Mouse (Mus musculus) adrenal gland, postnatal 14 days (tissue): ENCODE measurements around the gene Papss1. TPM values are rescaled to one million over a fixed set of nuclear protein-coding genes. Genes with fewer than 3 reads are reported as not detected.
A peak's percentile ranks its signal among the peaks of the same experiment; 100 is the strongest.
"Not testable (repeated sequence)": the region's sequence is repeated elsewhere in the genome, so short reads cannot be mapped to it uniquely, and the experiment has no call there.

ENCODE experiments used
- DNase-seq: peaks from one replicate; pipeline ENCODE4 v3.0.0; 2021; ENCODE audit warnings: mixed read lengths
- long read RNA-seq, 2 experiments: library from polyadenylated mRNA; stranded (forward); transcript quantifications; one replicate each; pipeline ENCODE4 v2.0.0; 2021
- total RNA-seq: library from RNA; stranded (reverse); gene quantifications from 2 replicates; pipeline ENCODE4 v1.2.3, GENCODE M21; 2021

The Papss1 gene
- total RNA-seq: 43.6 and 45.1 TPM in 2 replicates
- long read RNA-seq, experiment 1, transcript Papss1-201 (12 exons, 2,600 nt): major isoform, 70 of 96 reads
- long read RNA-seq, experiment 1, transcript Papss1-205 (13 exons, 2,648 nt): minor isoform, 10 of 96 reads
- long read RNA-seq, experiment 1, partial matches to known transcripts: 9 of 96 reads
- long read RNA-seq, experiment 1, other reads (novel, unspliced or antisense): 7 of 96 reads
- long read RNA-seq, experiment 2, transcript Papss1-205 (13 exons, 2,648 nt): minor isoform, 5 of 56 reads
- long read RNA-seq, experiment 2, transcript Papss1-201 (12 exons, 2,600 nt): major isoform, 38 of 56 reads
- long read RNA-seq, experiment 2, partial matches to known transcripts: 10 of 56 reads
- long read RNA-seq, experiment 2, other reads (novel, unspliced or antisense): 3 of 56 reads

DNA sequence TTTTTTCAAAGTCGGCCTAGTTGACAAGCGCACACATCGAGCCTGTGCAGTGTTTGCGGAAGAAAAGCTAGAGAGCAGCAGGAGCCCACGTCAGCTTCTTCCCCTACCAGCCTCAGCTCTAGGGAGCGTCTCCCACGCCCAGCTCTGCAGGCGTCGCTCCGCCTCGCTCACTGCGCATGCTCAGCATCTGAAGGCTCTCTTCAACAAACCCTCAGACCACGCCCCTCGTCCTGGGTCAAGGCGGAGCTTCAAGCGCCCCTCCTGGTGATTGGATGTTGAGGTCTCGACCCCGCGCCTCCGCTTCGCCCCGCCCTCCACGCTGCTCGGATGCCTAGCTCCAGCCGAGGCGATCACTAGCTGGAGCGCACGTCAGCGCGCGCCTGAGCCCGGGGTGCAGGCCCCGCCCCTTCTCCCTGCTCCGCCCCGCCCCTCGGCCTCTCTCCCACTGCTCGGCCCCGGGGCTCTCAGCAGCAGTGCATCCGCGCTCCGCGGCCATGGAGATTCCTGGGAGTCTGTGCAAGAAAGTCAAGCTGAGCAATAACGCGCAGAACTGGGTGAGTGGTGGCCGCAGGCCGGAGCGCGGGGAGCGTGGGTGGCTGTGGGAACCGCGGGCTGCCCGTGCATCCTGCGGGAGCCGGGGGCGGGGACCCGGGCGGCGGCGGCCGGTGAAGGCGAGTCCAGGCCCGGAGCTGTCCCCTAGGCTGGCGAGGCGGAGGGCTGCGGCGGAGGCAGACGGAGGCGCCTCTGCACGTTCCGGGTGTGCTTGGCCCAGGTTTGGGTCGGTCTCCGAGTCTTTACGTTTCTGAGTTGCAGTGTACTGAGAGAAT, at the start of gene Papss1:
Papss1 (plus strand) TSS at position 339 of the 827 bp plus-strand sequence.
- DNase-seq: peak; percentile 100

DNA sequence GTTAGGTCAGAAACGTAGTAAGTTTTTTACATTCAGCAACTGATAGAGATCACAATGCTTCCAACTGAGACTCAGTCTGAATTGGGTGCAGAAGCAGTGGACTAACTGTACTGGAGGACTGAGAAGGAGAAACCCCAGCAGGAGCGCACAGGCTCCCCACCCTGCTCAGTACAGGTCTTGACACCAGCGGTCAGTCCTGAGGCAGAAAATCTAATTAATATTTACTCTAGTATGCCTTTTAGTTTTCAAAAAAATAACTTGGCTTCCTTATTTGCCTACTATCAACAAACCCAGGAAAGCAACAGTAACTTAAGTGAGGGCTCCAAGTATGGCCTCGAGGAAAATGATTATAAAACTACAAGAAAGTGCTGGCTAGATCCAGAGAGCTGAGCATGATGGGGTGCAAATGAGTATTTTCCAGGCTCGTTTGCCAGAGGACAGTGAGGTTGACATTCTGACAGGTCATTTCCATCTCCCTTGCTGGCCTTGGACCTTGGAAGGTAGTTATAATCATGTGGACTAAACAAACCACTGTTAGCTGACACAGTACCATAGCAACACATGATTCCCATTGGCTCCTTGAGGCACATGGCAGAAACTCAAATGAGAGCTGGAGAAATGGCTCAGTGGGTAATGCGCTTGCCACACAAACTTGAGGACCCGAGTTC, 48.1 kb upstream of the Papss1 start:
- no peak for DNase-seq

DNA sequence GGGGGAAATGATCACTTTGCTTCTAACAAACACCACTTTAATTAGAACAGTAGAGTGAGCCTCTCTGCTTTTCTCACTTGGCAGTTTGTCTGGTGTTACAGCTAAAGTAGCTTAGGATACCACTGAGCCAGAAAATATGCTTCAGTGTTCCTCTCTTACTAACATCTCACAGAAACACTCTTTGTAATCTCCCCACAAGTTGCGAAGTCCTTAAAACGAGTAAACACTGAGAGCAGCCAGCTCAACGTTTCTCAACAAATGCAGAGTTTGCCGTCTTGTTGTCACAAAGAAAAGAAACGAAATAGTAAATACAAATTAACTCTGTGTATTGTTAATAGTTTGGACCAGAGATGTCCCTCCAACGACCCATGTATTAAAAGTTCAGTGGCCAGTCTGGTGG, 46.8 kb upstream of the Papss1 start:
- no peak for DNase-seq

DNA sequence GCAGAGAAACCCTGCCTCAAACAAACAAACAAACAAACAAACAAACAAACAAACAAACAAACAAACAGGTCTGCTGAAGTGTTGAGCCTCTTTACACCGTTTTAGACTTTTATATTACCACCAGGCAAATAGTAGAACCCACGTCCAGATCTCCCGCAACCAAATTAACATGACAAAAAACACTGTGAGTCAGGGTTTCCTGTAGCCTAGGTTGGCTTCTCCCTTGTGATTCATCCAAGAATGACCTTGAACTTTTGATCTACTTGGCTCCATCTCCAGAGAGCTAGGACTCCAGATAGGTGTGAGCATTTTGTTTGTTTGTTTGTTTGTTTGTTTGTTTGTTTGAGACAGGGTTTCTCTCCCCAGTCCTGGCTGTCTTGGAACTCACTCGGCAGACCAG, 43.4 kb upstream of the Papss1 start:
- no peak for DNase-seq

DNA sequence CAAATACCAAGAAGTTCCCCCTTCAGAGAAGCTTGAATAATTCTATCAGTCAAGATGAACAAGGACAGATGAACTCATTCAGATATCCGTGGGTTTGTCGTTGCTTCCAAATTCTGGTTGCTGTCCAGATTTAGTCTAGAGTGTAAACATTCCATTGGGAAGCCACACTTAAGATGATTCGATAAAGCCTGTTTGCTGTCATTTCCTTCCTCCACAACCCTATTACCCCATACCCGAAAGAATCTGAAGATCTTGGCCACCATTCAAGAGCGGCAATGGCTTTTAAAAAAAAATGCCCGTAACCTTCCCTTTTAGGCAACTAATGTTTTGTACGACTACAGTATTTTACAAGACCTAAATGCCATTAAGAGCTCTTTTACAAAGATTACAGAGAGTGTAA, 42.3 kb upstream of the Papss1 start:
- DNase-seq: no peak

DNA sequence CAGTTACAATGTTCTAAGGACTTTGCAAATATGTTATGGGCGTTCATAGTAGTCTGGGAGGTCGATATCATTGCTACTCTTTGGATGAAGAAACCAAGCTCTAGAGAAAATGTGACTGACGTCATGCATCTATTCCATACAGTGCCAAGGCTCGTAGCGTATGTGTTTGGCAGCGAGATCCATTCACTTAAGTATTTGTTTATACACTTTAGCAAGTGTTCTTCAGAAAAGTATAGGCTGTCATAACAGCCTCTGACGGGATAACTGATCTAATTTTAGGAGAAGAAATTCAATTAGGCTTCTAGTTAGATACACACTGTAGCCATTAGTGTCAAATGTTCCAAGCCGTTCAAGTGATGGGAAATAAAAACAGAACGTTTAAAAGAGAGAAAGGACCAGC, 40.8 kb upstream of the Papss1 start:
- DNase-seq: no peak

DNA sequence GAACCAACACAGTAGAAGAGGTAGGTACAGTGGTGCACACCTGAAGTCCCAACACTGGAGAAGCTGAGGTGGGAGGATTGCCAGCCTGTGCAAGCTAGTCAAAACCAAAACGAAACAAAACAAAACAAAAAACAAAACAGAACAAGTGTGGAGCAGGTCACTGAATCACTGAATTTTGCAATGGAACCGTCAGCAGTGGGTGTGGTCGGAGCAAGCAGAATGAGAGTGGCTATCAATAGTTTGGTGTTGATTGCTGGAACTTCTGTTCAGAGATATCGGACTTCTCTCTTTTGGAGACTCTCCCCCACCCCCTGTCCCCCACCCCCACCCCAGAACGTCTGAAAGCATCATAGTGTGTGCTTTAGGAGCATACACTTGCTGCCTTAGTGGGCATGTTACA, 40.4 kb upstream of the Papss1 start:
- DNase-seq: no peak

DNA sequence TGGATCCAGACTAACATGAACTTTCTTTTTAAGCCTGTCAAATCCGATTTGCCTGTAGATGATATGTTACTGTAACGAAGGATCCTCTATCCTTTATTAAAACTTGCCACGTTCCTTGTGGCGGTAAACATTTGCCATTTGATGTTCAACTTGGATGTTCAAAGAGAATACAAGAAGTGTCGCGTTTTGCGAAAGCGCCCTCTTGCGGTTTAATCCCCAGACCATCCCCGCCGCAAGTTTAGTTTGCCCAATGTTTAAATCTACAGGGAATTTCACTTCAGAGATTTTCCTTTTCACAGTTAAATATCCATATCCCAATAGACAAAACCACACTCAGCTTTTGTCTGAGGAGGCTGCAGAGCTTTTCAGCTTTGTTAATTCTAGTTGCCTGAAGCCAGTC, 39.8 kb upstream of the Papss1 start:
- peak; percentile 70 for DNase-seq

DNA sequence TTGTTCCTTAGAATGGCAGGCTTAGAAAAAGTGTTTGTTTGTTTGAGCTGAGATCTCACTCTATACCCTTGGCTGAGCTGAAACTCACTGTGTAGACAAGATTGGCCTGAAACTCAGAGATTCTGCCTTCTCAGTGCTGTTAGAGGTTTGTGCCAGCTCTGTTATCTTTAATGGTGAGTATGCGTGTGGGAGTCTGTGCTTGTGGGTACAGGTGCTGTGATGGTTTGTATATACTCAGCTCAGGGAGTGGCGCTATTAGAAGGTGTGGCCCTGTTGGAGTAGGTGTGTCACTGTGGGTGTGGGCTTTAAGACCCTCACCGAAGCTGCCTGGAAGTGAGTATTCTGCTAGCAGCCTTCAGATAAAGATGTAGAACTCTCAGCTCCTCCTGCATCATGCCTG, 39.3 kb upstream of the Papss1 start:
- DNase-seq: no peak

DNA sequence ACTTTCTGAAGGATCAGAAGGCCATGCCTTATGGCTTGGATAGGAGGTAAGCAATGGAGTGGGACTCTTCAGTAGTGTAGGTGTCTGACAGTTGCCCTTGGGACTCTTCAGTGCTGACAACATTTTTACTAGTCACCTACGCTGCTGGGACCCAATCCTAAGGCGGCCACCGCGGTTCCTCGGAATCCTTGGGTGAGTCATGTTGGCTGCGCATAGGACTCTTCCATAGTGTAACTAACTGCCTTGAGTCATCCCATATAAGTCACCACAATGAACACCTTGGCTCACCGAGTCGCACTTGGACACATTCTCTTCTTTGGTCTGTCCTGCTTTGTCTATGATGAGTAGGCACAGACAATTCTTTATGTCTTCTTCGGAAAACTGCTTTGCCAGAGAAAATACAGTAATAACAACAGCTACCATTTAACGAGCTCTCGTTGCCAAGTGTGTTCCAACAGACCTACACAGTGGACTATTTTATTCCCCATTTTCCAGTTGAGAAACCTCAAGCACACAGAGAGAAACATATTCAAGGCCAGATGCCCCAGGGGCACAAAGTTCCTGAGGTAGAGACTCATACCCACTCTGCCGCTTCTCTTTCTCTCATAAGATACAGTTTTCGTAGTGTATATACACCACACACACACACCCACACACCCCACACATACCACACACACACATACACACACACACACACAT, 23.2 kb upstream of the Papss1 start:
- DNase-seq: no peak

DNA sequence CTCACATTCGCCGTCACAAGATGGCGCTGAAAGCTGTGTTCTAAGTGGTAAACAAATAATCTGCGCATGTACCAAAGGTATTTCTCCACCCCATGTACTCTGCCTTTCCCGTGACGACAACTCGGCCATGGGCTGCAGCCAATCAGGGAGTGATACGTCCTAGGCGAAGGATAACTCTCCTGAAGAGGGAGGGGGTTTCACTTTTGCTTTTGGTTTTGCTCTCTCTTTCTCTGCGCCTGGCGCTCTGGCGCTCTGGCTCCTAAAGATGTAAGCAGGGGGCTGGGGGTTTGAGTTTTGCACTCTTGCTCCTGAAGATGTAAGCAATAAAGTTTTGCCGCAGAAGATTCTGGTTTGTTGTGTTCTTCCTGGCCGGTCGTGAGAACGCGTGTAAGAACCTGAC, 17.0 kb upstream of the Papss1 start:
- DNase-seq: not testable (repeated sequence)

DNA sequence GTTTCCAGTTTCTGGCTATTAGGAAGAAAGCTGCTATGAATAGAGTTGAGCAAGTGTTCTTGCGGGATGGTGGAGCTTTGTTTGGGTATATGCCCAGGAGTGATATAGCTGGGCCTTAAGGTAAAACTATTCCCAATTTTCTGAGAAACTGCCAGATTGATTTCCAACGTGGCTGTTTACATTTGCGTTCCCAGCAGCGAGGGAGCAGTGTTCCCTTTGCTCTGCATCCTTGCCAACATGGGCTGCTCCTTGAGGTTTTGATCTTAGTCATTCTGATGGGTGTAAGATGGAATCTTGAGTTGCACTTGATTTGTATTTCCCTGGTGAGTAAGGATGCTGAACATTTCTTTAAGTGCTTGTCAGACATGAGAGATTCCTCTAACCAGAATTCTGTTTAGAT, 14.5 kb upstream of the Papss1 start:
- DNase-seq: no peak

DNA sequence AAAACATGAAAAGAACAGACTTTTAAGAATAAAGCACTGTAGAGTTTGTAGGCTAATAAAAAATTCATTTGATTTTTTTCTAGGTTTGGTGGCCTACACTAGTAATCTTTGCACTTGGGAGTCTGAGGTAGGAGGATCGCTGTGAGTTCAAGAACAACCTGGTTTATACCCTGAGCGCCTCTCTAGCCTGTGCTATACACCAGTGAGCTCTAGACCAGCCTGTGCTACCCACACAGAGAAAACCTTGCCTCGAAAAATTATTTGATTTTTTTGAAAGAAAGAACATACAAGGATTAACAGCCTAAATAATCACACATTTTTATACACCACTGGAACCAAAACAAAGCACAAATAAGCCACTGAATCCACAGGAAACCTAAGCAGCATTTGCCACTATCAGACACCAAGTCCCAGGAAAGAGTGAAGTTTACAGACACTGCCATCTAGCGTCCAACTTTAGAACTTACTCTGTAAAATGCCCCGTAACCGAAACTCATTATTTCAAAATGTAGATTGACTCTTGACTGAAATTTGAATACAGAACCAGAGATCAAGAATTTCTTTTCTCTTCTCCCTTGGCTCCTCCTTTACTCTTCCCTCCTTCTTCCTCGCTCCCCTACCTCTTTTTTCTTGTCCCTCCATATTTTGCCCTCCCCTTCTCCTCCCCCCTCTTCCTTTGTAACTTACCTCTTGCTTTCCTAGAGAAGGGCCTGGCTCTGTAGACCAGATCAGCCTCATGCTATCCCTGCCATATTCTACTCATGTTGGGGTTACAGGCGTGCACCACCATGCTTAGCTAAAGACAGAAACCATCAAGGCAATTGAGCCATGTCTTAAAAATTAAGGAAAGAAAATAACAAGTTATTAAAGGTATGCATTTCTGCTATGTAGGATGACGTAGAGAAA, 12.0 kb upstream of the Papss1 start:
- DNase-seq: peak; percentile 47

DNA sequence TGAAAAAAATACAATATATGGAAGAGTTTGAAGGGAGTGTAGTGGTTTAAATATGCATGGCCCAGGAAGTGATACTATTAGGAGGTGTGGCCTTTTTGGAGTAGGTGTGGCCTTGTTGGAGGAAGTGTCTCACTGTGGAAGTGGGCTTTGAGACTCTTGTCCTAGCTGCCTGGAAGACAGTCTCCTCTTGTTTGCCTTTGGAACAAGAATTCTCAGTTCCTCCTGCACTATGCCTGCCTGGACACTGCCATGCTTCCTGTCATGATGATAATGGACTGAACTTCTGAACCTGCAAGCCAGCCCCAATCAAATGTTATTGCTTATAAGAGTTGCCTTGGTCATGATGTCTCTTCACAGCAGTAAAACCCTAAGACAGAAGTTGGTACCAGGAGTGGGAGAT, 8.8 kb upstream of the Papss1 start:
- no peak for DNase-seq

DNA sequence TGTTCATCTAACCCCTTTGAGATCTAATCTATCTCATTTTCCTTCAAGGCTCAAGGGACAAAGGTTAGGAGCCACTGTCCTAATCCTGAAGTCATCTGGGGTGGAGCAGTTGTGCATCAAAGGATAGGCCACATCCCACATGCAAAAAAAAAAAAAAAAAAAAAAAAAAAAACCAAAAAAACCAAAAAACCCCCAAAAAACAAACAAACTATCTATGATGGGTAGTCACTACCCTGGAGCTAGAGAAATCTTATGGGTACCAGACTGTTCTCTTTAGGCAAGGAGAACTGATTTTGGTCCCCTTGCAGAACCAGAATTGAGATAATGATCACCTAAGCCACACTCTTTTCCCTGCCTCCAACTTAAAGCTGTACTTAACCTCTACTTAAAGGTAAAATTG, 3.0 kb upstream of the Papss1 start:
- DNase-seq: no peak

DNA sequence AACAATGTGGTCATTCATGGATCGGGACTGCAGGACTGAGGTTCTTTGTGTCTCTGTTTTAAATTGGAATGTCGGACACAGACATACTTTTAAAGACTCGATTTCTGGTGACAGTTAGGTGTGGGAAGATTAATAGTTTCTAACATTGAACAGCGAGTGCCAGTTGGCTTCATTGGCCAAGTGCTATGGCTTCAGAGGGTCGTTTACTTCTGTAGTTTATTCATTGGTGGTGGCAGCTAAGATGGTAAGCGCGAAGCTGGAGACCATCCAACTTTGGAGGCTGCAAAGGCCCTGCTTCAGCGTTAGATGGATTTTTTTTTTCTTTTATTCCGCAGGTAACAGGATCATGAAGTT, 666 bp downstream of the Papss1 start:
- peak; percentile 21 for DNase-seq

DNA sequence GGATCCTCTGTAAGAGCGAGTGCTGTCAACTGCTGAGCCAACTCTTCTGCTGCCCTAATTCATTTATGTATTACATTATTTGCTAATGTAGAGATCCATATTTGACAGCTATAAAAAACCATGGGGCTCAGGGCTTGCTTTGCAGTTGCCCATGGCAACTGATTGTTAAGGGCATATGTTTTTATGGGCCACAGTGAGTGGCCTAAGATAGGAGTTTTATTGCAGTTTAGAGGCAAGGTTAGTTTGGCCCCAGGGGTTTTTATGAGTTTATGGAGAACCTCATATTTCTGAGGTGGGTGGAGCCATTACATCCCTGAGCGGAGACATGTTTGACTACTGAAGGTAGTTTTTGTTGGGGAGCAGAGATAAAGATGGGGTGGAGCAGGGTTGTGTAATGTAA, 1.7 kb downstream of the Papss1 start:
- DNase-seq: no peak

DNA sequence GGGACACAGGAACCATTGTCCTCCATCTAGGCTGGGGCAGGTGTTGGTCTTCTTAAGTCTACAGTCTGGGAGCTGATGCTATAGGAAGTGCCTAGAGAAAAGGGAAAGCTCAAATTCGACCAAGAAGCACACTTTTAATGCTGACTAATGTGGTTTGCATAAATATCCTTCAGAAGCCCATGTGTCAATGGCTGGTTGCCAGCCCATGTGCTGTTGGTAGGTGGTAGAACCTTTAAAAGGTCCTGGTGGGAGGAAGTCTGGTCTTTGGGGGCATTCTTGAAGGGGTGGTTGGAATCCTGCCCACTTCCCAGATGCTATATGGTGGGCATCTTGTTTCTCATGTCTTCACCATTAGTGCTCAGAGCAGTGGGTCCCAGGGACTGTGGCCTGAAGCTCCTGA, 5.9 kb downstream of the Papss1 start:
- DNase-seq: no peak

DNA sequence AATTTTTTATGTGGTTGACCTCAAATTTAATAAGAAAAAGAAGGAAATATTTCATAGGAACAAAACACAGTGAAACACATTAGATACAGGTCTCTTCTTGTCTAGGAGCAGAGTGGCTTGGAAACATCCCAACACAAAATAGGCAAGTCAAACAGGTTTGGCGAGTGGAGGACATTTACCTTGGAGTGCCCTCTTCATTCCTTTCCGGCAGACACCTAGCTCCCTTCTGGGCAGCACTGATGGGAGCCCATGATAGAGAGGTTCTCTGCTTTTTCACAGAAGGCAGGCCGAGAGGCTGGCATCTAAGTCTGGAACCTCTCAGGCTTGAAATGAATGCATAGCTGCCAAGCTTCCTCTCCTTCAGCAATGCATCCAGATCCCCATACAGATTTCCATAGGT, 9.0 kb downstream of the Papss1 start:
- DNase-seq: no peak

DNA sequence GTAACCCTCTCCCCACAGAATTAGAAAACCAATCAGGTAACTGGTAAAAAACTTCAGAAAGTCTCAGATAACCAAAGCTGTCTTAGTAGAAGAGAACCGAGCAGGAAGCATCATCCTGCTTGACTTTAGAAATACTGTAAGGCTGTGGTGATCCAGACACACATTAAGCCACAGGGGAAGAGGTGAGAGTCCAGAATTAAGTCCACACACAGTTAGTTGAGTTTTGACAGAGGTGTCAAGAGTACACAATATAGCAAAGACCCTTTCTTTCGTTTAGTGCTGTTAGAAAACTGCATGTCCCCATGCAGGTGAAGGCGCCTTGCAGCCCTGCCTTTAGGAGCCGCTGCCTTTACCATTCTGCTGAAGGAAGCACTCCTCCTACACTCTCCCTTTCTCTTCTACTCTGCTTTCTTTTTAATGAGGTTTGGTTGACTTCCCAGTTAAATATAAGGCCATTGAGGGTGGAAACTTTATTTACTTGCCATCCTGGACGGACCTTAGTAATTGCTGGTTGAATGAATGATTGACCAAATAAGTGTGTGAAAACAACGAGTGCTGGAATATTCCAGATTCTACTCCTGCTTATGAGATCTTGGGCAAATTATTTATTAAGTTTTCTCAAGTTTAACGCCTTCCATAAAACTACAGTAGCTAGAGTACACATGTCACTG, 14.0 kb downstream of the Papss1 start:
- no peak for DNase-seq

DNA sequence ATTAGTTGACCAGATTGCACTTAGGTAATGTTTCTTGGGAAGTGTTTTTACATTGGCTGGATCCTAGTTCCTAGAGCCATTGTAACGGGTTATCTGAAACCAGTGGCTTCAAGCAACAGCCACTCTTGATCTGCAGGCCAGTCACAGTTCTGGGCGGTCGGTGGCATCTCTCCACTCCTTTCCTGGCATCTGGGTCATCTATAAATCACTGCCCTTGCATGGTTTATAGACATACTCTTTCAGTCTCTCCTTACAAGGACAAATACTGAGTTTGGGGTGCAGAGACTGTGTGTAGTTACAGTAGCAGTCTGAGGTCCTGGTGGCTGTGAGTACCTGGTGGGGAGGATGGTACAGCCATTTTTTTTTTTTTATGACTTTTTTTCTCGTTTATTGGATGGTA, 15.5 kb downstream of the Papss1 start:
- DNase-seq: peak; percentile 58
